Mouse (Mus musculus) brown adipose tissue, adult 24 weeks (tissue): Measurements from ENCODE around the gene Commd9. TPM values are rescaled to one million over a fixed set of nuclear protein-coding genes. Genes with fewer than 3 reads are reported as not detected.
A peak's percentile ranks its signal among the peaks of the same experiment; 100 is the strongest.

Experiments used
- H3K27ac ChIP-seq: fragments of 200-500 bp; replicated peaks from 2 replicates; pipeline ENCODE4 v1.5.1; 2012; ENCODE audit warnings: low read depth, mild to moderate bottlenecking, low read length
- H3K4me1 ChIP-seq: fragments of 200-500 bp; 2 replicates; pipeline ENCODE4 v1.6.1; 2012; ENCODE audit warnings: low read length, mixed read lengths; ENCODE audit not compliant: control insufficient read depth, insufficient read depth, insufficient read length
- H3K4me3 ChIP-seq: fragments of 200-500 bp; 2 replicates; pipeline ENCODE4 v1.5.1; 2012; ENCODE audit warnings: low read depth, mild to moderate bottlenecking, low read length, moderate library complexity; ENCODE audit not compliant: insufficient read depth
- polyA plus RNA-seq: library from polyadenylated mRNA; stranded (reverse); fragments of >200 nt; gene quantifications from 2 replicates; pipeline ENCODE4 v1.2.4, GENCODE M21; 2012; ENCODE audit not compliant: missing spikeins, insufficient read depth, insufficient read length

The Commd9 gene
- polyA plus RNA-seq = 33.1 and 39.2 TPM in 2 replicates

DNA sequence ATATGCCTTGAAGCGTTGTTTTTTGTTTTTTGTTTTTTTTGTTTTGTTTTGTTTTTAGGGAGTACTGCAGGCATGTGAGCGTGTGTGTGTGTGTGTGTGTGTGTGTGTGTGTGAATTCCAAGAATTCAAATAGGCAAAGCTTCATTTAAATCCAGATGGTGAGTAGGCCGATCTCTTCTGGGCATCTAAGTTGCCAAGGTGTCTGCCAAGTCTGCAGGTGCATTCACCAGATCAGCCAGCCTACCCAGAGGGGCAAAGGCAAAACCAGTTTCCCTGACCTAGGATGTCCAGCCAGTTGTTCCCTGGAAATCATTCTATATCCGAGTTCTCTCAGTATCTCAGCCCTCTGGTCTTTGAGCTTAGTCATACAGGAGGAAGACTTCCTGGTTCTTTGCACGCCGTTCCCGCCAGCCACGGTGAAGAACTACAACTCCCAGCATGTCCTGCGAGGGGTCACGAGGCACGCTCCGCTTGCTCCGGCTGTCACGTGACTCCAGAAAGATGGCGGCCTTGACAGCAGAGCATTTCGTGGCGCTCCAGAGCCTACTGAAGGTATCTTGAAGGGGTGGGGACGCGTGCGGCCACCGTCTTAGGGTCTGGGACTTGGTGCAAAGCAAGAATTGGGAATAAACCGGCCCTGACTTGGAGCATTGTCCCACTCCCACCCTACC lies at the start of gene Commd9:
TSS of gene Commd9 (plus strand) at position 480 of the 671 bp plus-strand sequence.
- H3K4me3 ChIP-seq = peak within 1 kb of the TSS; percentile 81
- peaks cover 4% of the 10 kb centered on the region; the same call in 1 of the 2 replicates for H3K4me1 ChIP-seq
- H3K27ac ChIP-seq = peak within 1 kb of the TSS; percentile 47; the same call in 1 of the 2 replicates

DNA sequence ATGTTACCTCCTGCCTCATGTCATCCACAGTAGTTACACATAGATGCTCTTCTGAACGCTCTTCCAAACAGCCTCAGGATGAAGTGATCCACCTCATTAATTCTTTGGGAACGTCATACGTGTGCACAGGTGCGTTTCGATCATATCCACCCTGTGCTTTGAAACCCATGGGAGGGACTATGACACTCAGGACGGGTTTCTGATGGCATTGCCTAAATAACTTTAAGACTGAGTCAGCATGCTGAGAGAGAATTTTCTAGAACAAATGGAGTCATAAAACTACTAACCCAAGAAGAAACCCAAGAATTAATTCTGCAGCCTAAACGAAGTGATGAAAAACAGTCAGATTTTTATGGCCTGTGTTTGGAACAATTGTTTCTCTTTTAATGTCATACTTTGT lies 43.3 kb upstream of the Commd9 start:
- no peak overlapping the region for H3K27ac ChIP-seq
- no peaks in the 10 kb centered on the region for H3K4me1 ChIP-seq
- H3K4me3 ChIP-seq = no peak overlapping the region

DNA sequence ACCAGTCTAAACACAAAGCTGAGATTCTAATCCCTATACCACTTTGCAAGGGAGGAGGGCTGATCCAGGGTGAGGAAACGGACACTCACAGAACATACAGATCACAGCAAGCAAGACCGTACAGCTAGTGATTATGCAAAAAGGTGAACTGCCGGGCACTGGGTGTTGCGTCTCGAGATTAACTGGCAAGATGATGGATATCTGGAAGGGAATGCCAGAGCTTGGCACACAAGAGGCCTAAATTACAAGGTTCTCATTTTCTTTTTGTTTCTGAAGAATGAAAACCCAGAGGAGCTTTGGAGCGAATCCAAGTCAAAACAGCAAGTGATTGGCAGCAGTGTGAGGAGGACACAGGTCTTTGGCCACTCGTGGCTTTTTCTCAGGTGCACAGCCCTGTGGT lies 31.3 kb upstream of the Commd9 start:
- no peak overlapping the region; the same call in 1 of the 2 replicates for H3K27ac ChIP-seq
- H3K4me1 ChIP-seq = peaks cover 4% of the 10 kb centered on the region; the same call in 1 of the 2 replicates
- no peak overlapping the region for H3K4me3 ChIP-seq

DNA sequence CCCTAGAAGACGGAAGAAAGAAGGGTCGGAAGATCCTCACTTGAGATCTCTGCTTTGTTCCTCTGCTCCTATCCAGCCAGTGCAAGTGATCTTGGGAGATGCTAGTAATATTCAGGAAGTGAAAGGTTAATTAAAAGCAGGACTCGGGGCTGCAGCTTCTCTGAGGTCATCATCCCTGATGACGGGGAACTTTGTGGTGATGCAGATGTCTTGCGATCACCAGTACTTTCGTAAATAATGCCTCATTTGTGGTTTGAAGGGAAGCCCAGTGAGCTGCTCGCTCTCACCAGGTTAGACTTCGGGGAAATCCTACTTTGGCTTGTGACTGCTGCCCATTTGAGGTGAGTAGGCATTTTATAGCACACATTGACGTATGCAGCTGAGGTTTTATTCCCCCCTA lies 29.9 kb upstream of the Commd9 start:
- Histone ChIP-seq H3K4me1 (peaks cover 4% of the 10 kb centered on the region; the same call in 1 of the 2 replicates), H3K4me3 (no peak overlapping the region), H3K27ac (no peak overlapping the region)

DNA sequence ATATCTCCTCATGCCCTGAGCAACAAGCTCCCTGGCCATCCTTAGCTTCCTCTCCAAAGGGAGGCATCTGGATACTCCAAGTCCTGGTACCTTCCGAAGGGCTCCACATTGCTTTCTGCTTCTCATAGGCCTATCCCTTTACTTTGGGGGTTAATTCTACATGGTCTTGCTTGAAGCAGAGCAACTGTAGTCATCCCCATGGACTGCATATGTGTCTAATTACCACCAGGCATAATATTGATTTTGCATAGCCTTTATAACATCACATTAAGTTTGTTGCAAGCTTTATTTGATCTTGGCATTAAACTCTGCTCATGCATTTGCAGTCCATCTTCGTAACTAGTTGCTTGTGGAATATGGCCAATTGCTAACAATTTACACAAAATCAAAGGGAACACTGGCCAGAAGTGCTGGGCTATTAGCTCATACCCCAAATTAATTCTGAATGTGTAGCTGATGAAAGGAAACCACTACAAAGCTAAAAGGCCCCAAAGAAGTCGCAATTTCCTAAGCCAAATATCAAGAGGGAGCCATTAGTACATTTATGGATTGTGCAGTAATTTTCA lies 25.0 kb upstream of the Commd9 start:
- Histone ChIP-seq H3K4me1 (peaks cover 13% of the 10 kb centered on the region), H3K27ac (no peak overlapping the region), H3K4me3 (no peak overlapping the region)

DNA sequence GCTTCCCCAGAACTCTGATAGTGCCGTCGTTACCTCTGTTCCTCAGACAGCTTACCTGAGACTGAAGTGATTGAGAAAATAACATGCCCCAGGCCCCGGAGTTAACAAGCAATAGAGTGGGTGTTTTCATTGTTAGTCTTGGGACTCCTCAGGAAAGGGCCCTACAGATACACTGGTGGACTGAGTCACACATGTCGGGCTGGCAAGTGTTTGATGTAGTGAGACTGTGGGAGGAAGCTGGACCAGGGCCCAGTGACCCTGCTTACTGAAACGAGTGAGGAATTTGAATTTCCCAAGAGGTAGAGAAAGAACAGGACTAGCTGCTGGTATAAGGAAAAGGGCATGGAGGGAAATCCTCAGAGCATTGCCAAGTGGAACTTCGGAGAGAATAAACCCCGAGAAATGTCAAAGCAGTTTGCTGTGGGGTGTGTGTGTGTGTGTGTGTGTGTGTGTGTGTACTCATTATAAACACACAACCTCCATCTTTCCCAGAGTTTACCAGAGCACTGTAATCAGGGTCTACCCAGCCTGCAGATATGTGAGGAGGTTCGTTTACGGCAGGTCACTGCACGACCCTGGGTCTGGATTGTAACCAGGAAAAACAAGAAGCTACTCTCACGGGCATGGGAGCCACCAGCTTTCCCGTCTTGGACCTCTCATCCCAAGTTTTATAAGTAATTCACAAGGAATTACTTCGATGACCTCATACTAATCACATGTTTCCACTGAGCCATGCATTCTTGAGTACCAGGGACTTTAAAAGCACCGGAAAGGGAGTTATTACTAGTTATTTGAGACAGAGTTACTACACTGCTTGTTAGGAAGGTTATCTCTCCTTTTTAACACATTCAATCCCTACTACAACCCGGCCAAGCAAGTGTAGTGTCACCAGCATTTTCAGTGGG lies 23.6 kb upstream of the Commd9 start:
- Histone ChIP-seq H3K4me3 (no peak overlapping the region), H3K4me1 (peaks cover 13% of the 10 kb centered on the region), H3K27ac (peak overlapping the region; percentile 77)

DNA sequence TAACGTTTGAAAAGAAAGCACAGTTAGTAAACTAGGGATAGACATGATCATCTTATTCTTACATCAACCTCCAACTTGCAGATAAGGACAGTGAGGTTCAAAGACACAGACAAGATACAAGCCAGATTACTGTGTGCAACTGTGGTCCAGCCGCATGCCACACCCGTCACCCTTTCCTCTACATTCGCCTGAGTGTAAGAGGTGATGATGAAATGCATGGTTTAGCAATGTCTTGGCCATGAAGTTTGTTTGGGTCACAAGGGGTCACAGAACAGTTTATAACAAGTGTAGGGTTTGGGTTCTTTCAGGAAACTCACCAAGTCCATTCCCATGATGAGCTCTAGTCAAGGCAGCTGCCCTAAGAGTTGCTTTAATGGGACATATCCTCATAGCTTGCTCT lies 17.4 kb upstream of the Commd9 start:
- H3K27ac ChIP-seq = no peak overlapping the region
- peaks cover 6% of the 10 kb centered on the region for H3K4me1 ChIP-seq
- H3K4me3 ChIP-seq = no peak overlapping the region

DNA sequence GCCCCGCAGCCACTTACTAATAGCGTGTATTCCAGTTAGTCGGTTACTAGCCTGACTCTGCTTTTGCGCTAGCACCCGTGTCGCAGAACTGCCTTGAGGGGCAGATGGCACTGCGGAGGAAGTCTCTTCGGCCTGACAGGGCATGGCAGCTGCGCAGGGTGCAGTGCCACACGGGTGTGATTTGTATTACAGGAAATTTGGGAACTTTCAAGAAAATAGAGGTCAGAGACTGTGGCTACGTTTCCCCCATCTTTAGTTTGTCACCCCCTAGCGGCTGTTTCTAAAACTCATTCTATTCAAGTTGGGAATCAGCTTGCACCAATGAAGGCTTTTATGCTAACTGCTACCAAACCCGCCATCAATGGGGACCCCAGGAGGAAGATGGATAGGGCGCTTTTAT lies 14.9 kb upstream of the Commd9 start:
- H3K4me3 ChIP-seq = peak overlapping the region; percentile 43
- no peak overlapping the region for H3K27ac ChIP-seq
- H3K4me1 ChIP-seq = peaks cover 4% of the 10 kb centered on the region

DNA sequence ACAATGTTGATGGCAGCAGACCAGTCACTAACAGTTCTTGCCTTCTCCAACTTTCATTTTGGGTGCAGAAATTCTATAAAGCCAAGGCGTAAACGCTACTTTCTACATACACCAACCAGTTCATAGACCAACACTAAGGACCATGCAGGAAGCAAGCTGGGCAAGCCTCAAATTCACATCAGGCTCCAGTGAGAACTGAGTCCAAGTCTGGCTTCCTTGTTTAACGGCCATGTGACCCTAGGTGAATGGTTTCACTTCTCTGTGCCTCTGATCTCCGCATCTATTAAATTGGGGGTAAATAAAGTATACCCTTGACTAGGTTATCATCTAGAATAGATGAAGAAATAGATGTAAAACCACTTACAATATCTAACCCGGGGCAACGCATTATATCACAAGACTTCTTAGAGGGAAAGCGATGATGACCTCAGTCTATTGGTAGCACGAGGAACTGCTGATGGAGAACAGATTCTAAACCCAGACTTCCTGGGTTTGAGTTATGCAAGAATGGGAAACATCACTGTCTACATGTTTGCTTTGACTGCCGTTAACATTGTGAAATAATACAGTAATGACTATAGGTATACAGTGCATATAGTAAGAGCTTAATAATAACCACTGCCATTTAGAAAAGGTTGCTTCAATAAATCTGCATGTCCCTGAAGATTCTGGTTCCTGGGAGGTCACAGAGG lies 4.4 kb upstream of the Commd9 start:
- H3K27ac ChIP-seq = no peak overlapping the region
- H3K4me3 ChIP-seq = no peak overlapping the region
- H3K4me1 ChIP-seq = peaks cover 4% of the 10 kb centered on the region; the same call in 1 of the 2 replicates

DNA sequence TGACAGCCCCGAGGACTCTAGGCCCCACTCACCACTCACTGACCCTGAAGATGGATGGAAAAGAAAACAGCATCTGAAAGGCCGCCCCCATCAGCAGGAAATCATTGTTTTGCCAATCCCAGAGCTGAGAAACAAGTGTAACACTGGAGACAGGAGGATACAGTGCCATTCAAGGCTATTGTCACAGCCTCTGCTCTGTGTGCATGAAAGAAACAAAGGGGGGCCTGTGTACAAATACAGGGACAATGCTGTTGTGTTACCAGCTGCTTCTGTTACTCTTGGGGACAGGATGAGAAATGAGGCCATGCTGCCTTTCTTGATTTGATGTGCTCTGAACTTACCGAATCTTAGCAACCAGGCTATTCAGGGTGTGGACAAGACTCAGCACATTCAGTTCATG lies 3.0 kb upstream of the Commd9 start, which contains the start of gene Prr5l:
TSS of gene Prr5l (minus strand) at position 30 of the 400 bp plus-strand sequence.
- Histone ChIP-seq H3K4me1 (peaks cover 4% of the 10 kb centered on the region; the same call in 1 of the 2 replicates), H3K27ac (no peak within 1 kb of the TSS), H3K4me3 (no peak within 1 kb of the TSS)

DNA sequence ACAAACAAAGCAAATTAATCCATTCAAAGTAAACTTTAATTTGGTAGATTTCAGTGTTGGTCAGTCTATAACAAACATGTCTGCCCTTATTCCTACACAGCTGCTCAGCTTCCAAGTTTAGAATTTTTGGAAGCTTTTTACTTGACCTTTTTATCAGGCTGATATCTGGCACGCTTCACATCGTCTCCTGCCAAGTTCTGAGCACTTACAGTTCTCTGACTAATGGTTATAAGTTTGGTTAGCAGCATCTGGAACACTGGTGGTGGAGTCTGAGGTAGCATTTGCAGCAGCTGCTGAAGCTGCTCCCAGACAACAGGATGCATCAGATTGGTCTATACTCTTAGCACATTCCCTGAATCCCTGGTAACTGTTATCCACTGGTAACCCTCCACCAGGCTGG lies 1.8 kb upstream of the Commd9 start:
- H3K4me3 ChIP-seq = no peak overlapping the region
- H3K4me1 ChIP-seq = peaks cover 4% of the 10 kb centered on the region; the same call in 1 of the 2 replicates
- H3K27ac ChIP-seq = no peak overlapping the region

DNA sequence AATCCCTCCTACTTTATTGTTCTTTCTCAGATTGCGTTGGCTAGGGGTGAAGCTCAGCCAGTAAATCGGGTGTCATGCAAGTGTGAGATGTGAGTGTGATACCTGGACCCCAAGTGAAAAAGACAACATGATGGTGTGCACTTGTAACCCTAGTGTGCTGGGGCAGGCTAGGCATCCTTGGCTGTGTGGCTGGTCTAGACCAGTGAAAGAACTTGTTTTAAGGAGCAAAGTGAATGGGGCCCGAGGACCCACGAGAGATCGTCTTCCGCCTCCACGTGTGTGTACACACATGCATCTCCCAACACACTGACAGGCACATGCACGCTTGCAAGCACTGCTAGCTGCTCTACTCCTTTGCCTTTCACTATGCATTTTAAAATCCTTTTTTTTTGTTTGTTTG lies 2.8 kb downstream of the Commd9 start:
- no peak overlapping the region for H3K4me3 ChIP-seq
- H3K27ac ChIP-seq = no peak overlapping the region
- H3K4me1 ChIP-seq = peaks cover 4% of the 10 kb centered on the region; the same call in 1 of the 2 replicates

DNA sequence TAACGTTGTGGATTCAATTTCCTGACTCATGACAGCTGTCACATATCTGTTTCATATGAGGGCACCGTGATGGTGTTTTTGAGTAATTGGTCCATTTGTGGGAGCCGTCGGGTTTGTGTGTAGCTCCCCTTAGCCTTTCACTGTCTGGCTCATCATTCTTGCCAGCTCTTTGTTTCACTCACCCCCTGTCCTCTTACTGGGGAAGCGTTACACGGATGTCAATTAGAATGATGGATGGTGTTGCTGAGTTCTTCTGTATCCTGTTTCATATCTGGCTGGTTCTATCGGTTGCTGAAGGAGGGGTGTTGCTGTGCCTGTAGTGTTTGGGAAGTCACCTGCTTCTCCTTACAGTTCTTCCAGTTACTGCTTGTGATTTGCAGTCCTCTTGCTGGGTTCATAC lies 5.1 kb downstream of the Commd9 start:
- Histone ChIP-seq H3K4me1 (no peaks in the 10 kb centered on the region), H3K4me3 (no peak overlapping the region), H3K27ac (no peak overlapping the region)

DNA sequence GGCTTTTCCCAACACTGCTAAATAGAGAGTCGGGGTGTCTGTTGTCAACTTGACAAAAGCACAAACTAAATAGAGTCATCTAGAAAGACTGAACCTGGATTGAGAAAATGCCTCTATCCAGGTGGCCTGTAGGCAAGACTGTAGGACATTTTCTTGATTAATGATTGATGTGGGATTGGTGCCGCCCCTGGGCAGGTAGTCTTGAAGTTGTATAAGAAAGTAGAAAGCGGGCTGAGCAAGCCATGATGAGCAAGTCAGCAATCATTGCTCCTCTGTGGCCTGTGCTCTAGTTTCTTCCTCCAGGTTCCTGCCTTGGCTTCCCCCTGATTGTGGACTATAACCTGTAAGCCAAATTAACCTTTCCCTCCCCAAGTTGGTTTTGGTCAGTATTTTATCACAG lies 8.1 kb downstream of the Commd9 start:
- Histone ChIP-seq H3K4me3 (no peak overlapping the region), H3K27ac (no peak overlapping the region), H3K4me1 (no peaks in the 10 kb centered on the region)
